Mouse (Mus musculus) embryo, embryonic 10 days (tissue): ENCODE data around the gene Uqcrc1.
A peak's percentile ranks its signal among the peaks of the same experiment; 100 is the strongest.

ENCODE experiments used
- DNase-seq: peaks from one replicate; pipeline ENCODE4 v3.0.0-alpha.2; 2015; ENCODE audit warnings: low spot score

The Uqcrc1 gene

GRCm38 (mm10) chr9:108985710-108986109, 49.3 kb downstream of the Uqcrc1 start, which contains the start of gene Ucn2:
TSS of gene Ucn2 (plus strand) at chr9:108986010.
- DNase-seq: no peak

- DNase-seq: no peak
Measured at GRCm38 (mm10) chr9:108987704-108988350, 51.4 kb downstream of the Uqcrc1 start.

- no peak for DNase-seq
Measured at GRCm38 (mm10) chr9:108989802-108990461, 53.5 kb downstream of the Uqcrc1 start.

- DNase-seq: no peak
Measured at GRCm38 (mm10) chr9:108990462-108990820, 54.0 kb downstream of the Uqcrc1 start.

- DNase-seq: peak; percentile 99
Measured at GRCm38 (mm10) chr9:108991428-108992084, 55.1 kb downstream of the Uqcrc1 start, which contains the start of gene Pfkfb4. TSS of gene Pfkfb4 (plus strand) at chr9:108991778.

GRCm38 (mm10) chr9:108992085-108992469, 55.6 kb downstream of the Uqcrc1 start:
- no peak for DNase-seq

- no peak for DNase-seq
Measured at GRCm38 (mm10) chr9:108992620-108993361, 56.4 kb downstream of the Uqcrc1 start.

- DNase-seq: no peak
Measured at GRCm38 (mm10) chr9:108996411-108996810, 60.0 kb downstream of the Uqcrc1 start.

GRCm38 (mm10) chr9:108998287-108999166, 62.1 kb downstream of the Uqcrc1 start:
- DNase-seq: no peak

- DNase-seq: no peak
Measured at GRCm38 (mm10) chr9:108999167-108999526, 62.7 kb downstream of the Uqcrc1 start.
